Mouse (Mus musculus) ES-Bruce4 (cell line): Measurements from ENCODE around the gene Lmod1. TPM values are rescaled to one million over a fixed set of nuclear protein-coding genes. Genes with fewer than 3 reads are reported as not detected.

Experiments used
- H3K27ac ChIP-seq: 2 replicates; pipeline ENCODE4 v1.5.1; 2012; ENCODE audit warnings: low read length, inconsistent platforms; ENCODE audit not compliant: insufficient read depth
- H3K27me3 ChIP-seq: 2 replicates; pipeline ENCODE4 v1.6.1; 2012; ENCODE audit warnings: mild to moderate bottlenecking, low read length, inconsistent platforms; ENCODE audit not compliant: control insufficient read depth, poor library complexity, insufficient read depth, severe bottlenecking
- H3K36me3 ChIP-seq: 2 replicates; pipeline ENCODE4 v1.6.1; 2012; ENCODE audit warnings: inconsistent platforms, mild to moderate bottlenecking, low read length, moderate library complexity; ENCODE audit not compliant: control insufficient read depth, poor library complexity, insufficient read depth, severe bottlenecking
- H3K4me1 ChIP-seq: one replicate; pipeline ENCODE4 v1.8.1; 2011; ENCODE audit warnings: low read length; ENCODE audit not compliant: control insufficient read depth, insufficient read depth
- H3K4me3 ChIP-seq: 2 replicates; pipeline ENCODE4 v1.5.1; 2011; ENCODE audit warnings: low read depth, mild to moderate bottlenecking, low read length
- H3K9ac ChIP-seq: 2 replicates; pipeline ENCODE4 v1.6.1; 2012; ENCODE audit warnings: low read depth, mild to moderate bottlenecking, inconsistent platforms; ENCODE audit not compliant: poor library complexity, severe bottlenecking
- H3K9me3 ChIP-seq: replicated peaks from 2 replicates; pipeline ENCODE4 v1.6.1; 2012; ENCODE audit warnings: mild to moderate bottlenecking, low read length, inconsistent platforms; ENCODE audit not compliant: control insufficient read depth, poor library complexity, insufficient read depth, severe bottlenecking
- CTCF ChIP-seq: IDR thresholded peaks from one replicate; pipeline ENCODE4 v1.8.1; 2011; ENCODE audit warnings: low read depth, low read length
- EP300 ChIP-seq: IDR thresholded peaks from 2 replicates; pipeline ENCODE4 v1.6.1; 2011; ENCODE audit warnings: low read depth, low read length; ENCODE audit not compliant: insufficient read depth
- POLR2A ChIP-seq: IDR thresholded peaks from one replicate; pipeline ENCODE4 v1.8.1; 2011; ENCODE audit warnings: low read length; ENCODE audit not compliant: insufficient read depth
- polyA plus RNA-seq: library from polyadenylated mRNA; stranded (reverse); fragments of >200 nt; gene quantifications from 2 replicates; pipeline ENCODE4 v1.2.4, GENCODE M21; 2011; ENCODE audit warnings: low read depth; ENCODE audit not compliant: missing spikeins, insufficient read depth, insufficient read length

The Lmod1 gene
- polyA plus RNA-seq, 1 experiment = 2.5 TPM

- H3K9ac ChIP-seq = no peak overlapping the region
- peaks cover 71% of the 10 kb centered on the region for H3K36me3 ChIP-seq
These were observed 84.4 kb downstream of the Lmod1 start for GRCm38 (mm10) chr1:135408973-135409372.

DNA sequence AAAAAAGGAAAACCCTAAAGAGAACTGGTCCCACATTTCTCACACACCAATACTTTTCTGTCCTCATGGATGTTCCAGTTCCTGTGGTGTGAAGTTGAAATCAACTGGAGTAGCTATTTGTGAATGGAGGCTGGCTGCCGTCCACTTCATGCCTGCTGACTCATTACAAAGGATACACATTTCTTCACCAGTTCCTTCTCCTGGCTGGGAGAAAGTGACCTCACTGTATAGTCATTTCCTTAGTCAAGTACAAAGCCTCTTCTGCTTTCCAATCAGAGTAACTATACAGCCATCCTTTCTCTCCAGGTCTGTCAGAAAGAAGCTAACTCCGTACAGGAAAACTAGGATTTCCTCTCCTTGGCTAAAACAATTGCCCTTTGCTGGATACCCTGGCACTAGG is 86.4 kb downstream of the Lmod1 start:
- TF ChIP-seq CTCF (no peak), POLR2A (no peak), EP300 (no peak)
- no peaks in the 10 kb centered on the region for H3K9me3 ChIP-seq
- H3K27me3 ChIP-seq = no peaks in the 10 kb centered on the region
- no peak overlapping the region for H3K27ac ChIP-seq
- no peak overlapping the region for H3K4me3 ChIP-seq
- no peaks in the 10 kb centered on the region for H3K4me1 ChIP-seq
- peaks cover 59% of the 10 kb centered on the region for H3K36me3 ChIP-seq
- no peak overlapping the region for H3K9ac ChIP-seq

More at GRCm38 (mm10) chr1:135408973-135409372, 84.4 kb downstream of the Lmod1 start:
- no peaks in the 10 kb centered on the region for H3K27me3 ChIP-seq
- no peak overlapping the region for H3K4me3 ChIP-seq
- no peaks in the 10 kb centered on the region for H3K9me3 ChIP-seq
- H3K4me1 ChIP-seq = no peaks in the 10 kb centered on the region
- no peak overlapping the region for H3K27ac ChIP-seq
- TF ChIP-seq POLR2A = no peak
- no peak for TF ChIP-seq CTCF
- TF ChIP-seq EP300 = no peak

DNA sequence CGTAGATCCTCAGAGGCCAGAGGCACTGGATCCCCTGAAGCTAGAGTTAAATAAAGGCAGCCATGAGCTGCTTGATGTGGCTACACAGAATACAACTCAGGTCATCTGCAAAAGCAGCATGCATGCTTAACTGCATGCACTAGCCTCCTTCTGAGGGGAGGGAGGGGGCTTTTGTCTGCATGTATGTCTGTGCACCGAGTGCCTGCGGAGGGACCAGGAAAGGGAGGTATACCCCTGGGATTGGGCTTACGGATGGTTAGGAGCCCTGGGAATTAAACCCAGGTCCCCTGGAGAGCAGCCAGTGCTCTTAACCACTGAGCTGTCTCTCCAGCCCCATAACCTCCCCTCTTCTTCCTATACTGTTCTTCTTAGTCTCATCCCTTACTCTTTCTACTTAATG is 87.5 kb downstream of the Lmod1 start:
- H3K4me3 ChIP-seq = no peak overlapping the region
- no peak for TF ChIP-seq CTCF
- no peak for TF ChIP-seq POLR2A
- no peak for TF ChIP-seq EP300
- H3K27ac ChIP-seq = no peak overlapping the region
- no peaks in the 10 kb centered on the region for H3K9me3 ChIP-seq
- no peaks in the 10 kb centered on the region for H3K27me3 ChIP-seq
- peaks cover 59% of the 10 kb centered on the region for H3K36me3 ChIP-seq
- H3K9ac ChIP-seq = no peak overlapping the region
- no peaks in the 10 kb centered on the region for H3K4me1 ChIP-seq

GRCm38 (mm10) chr1:135413996-135414395 is 89.4 kb downstream of the Lmod1 start:
- H3K4me3 ChIP-seq = no peak overlapping the region
- no peak overlapping the region for H3K27ac ChIP-seq
- no peak overlapping the region for H3K9ac ChIP-seq
- H3K36me3 ChIP-seq = peaks cover 53% of the 10 kb centered on the region
- no peaks in the 10 kb centered on the region for H3K27me3 ChIP-seq
- H3K9me3 ChIP-seq = no peaks in the 10 kb centered on the region
- no peak for TF ChIP-seq CTCF
- no peak for TF ChIP-seq POLR2A
- no peak for TF ChIP-seq EP300
- no peaks in the 10 kb centered on the region for H3K4me1 ChIP-seq

Other genes with a start within 250 kb of the Lmod1 start
- gene Lgr6, start 219.5 kb upstream of the Lmod1 start, polyA plus RNA-seq = 0.26 and 0.81 TPM in 2 replicates
- 1.5 and 1.8 TPM in 2 replicates for gene Ptpn7, start 192.1 kb upstream of the Lmod1 start, polyA plus RNA-seq
- gene Arl8a, start 178.0 kb upstream of the Lmod1 start, polyA plus RNA-seq = 94.4 and 106 TPM in 2 replicates
- not detected in 2 replicates for gene Gpr37l1, start 157.1 kb upstream of the Lmod1 start, polyA plus RNA-seq
- gene Elf3, start 66.2 kb upstream of the Lmod1 start, polyA plus RNA-seq = 36.6 and 37.3 TPM in 2 replicates
- 44.5 and 47.3 TPM in 2 replicates for gene Rnpep, start 40.7 kb upstream of the Lmod1 start, polyA plus RNA-seq
- gene Timm17a, start 11.0 kb upstream of the Lmod1 start, polyA plus RNA-seq = 164 TPM in 2 replicates
- 14.1 and 15.0 TPM in 2 replicates for gene Shisa4, start 50.4 kb downstream of the Lmod1 start, polyA plus RNA-seq
- gene Ipo9, start 105.7 kb downstream of the Lmod1 start, polyA plus RNA-seq = 123 and 137 TPM in 2 replicates